Mouse (Mus musculus): ENCODE data around the gene Zscan5b. TPM values are rescaled to one million over a fixed set of nuclear protein-coding genes. Genes with fewer than 3 reads are reported as not detected.

Zscan5b gene
- polyA plus RNA-seq, 1 experiment from 2014 or later, result not detected

DNA sequence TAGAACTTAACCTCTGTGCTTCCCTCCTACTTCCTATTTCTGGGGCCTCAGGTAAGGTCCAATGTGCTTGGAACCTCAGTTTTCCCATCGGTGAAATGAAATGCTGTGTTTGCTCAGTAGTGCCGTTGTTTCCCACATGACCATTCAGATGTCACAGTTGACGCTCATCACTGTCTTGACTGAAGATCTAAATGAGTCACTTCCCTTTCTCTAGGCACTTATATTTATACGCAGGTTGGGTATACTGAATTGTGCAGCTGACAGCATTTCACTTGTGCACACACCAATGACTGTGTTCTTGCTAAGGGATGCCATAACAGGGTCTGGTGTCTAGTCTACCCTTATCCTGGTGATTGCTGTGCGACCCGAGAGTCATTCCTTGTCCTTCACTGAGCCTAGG lies 63.3 kb downstream of the Zscan5b start:
- Histone ChIP-seq H3K27me3 (ENCODE audit: control insufficient read depth, insufficient read depth, low read length) (no peaks in the 10 kb centered on the region), H3K27ac (ENCODE audit: low read length) (no peak overlapping the region), H3K9ac (ENCODE audit: low read length) (no peak overlapping the region), H3K4me1 (ENCODE audit: control insufficient read depth, insufficient read depth, low read length) (peaks cover 15% of the 10 kb centered on the region), H3K9me3 (replicated peaks; ENCODE audit: control insufficient read depth, low read length) (no peaks in the 10 kb centered on the region), H3K4me3 (replicated peaks; ENCODE audit: low read length) (no peak overlapping the region), H3K36me3 (ENCODE audit: control insufficient read depth, insufficient read depth, low read length) (no peaks in the 10 kb centered on the region), H3K4me2 (ENCODE audit: low read depth, low read length) (no peak overlapping the region)
- no peak for ATAC-seq (ENCODE audit: insufficient read depth, low FRiP score)
- 85% methylated on average over 6 of the region's 6 CpGs for WGBS

DNA sequence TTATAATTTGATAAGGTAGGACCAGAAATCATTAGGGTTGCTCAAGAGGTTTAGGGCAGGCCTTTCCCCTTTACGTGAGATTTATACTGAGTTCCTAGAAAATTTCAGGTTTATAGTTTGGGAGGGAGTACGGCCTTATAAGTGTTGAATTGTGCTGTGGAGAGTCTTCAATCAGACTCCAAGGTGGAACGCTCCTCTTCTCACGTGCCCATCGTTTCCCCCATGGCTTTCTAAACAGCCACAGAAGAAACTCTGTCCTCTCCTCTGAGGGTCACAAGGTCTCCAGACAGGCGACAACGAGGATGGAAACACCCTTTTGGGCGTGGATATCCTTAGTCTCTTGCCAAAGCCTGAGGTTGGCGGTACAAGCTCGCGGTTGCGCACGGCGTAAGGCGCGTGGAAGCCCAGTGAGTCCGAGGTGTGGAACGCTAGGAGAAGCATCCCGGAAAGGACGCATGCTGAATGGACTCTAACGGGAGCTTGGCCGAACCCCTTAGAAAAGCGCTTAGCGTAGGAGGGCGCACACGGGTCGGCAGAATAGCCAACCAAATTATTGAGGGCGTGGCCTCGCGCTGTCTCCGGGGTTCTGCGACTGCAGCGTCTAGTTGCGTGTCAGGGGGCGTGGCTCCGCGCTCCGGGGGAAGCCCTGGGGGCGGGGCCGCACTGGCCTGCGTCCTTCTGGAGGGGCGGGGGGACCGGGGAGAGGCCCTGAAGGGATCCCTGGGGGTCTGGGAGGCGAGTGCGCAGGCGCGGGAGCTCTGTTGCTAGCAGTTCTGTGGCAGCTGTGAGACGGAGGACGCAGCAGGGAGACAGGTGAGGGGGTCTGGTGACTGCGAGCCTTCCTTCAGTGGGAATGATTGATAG lies 64.0 kb downstream of the Zscan5b start, which contains the start of gene Zfp667:
TSS of gene Zfp667 (plus strand) at position 738 of the 864 bp plus-strand sequence.
- H3K4me1 ChIP-seq (ENCODE audit: control insufficient read depth, insufficient read depth, low read length), result peaks cover 15% of the 10 kb centered on the region
- H3K27me3 ChIP-seq (ENCODE audit: control insufficient read depth, insufficient read depth, low read length), result no peaks in the 10 kb centered on the region
- peak within 1 kb of the TSS; percentile 69 for H3K27ac ChIP-seq (ENCODE audit: low read length)
- H3K4me3 ChIP-seq (replicated peaks; ENCODE audit: low read length), result peak within 1 kb of the TSS; percentile 52
- 3% methylated on average over 47 of the region's 50 CpGs for WGBS
- no peaks in the 10 kb centered on the region for H3K36me3 ChIP-seq (ENCODE audit: control insufficient read depth, insufficient read depth, low read length)
- peak within 1 kb of the TSS; percentile 73 for H3K9ac ChIP-seq (ENCODE audit: low read length)
- ATAC-seq (ENCODE audit: insufficient read depth, low FRiP score), result peak; percentile 91
- no peaks in the 10 kb centered on the region for H3K9me3 ChIP-seq (replicated peaks; ENCODE audit: control insufficient read depth, low read length)
- H3K4me2 ChIP-seq (ENCODE audit: low read depth, low read length), result peak within 1 kb of the TSS; percentile 78

DNA sequence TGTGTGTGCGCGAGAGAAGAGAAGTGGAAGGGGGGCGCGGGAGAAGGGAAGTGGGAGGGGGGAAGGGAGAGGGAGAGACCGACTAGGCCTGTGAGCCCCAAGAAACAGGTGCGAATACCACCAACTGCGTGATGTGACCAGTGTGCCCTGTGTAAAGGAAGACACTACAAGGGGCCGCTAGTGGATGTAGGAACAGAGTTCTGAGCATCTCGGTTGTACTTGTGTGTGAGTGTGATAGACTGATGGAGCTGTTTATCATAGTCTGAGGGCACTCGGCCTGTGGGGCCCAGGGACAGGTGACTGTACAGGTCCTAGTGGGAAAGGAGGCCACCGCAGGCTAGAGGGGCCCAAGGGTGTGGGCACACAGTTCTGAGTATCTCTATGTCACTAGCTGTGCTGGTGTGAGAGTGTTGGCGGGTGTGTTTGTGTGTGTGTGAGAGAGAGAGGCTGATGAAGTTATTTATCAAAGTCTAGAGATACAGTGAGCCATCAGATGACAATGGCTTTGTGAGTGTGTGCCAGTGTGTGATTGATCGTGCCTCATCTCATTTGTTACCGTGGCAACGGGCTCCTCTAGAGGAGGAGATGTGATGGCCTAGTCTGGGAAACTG lies 64.9 kb downstream of the Zscan5b start:
- Histone ChIP-seq H3K4me3 (replicated peaks; ENCODE audit: low read length) (peak overlapping the region; percentile 52), H3K9me3 (replicated peaks; ENCODE audit: control insufficient read depth, low read length) (no peaks in the 10 kb centered on the region), H3K4me2 (ENCODE audit: low read depth, low read length) (peak overlapping the region; percentile 78), H3K4me1 (ENCODE audit: control insufficient read depth, insufficient read depth, low read length) (peaks cover 15% of the 10 kb centered on the region), H3K9ac (ENCODE audit: low read length) (peak overlapping the region; percentile 73), H3K36me3 (ENCODE audit: control insufficient read depth, insufficient read depth, low read length) (no peaks in the 10 kb centered on the region), H3K27me3 (ENCODE audit: control insufficient read depth, insufficient read depth, low read length) (no peaks in the 10 kb centered on the region), H3K27ac (ENCODE audit: low read length) (peak overlapping the region; percentile 30; the same call in 1 of the 2 replicates)
- peak; percentile 6; the same call in 1 of the 2 replicates for ATAC-seq (ENCODE audit: insufficient read depth, low FRiP score)
- 18% methylated on average over 15 of the region's 15 CpGs for WGBS

Other genes starting within 250 kb of the Zscan5b start
- gene Vmn1r65, start 211.3 kb upstream of the Zscan5b start, polyA plus RNA-seq (2015; fragmentation: Nextera tagmentation; extraction: Ambion mirVana), result not detected in 2 replicates
- gene Nlrp4c, start 177.1 kb upstream of the Zscan5b start, polyA plus RNA-seq (2015; fragmentation: Nextera tagmentation; extraction: Ambion mirVana), result not detected in 2 replicates
- gene Zfp787, start 66.3 kb upstream of the Zscan5b start, polyA plus RNA-seq (2015; fragmentation: Nextera tagmentation; extraction: Ambion mirVana), result 15.0 and 22.0 TPM in 2 replicates
- 28.8 and 32.7 TPM in 2 replicates for gene Zfp444, start 50.1 kb upstream of the Zscan5b start, polyA plus RNA-seq (2015; fragmentation: Nextera tagmentation; extraction: Ambion mirVana)
- not detected in 2 replicates for gene Galp, start 25.2 kb upstream of the Zscan5b start, polyA plus RNA-seq (2015; fragmentation: Nextera tagmentation; extraction: Ambion mirVana)
- gene Epp13, start 30.4 kb downstream of the Zscan5b start, polyA plus RNA-seq (2015; fragmentation: Nextera tagmentation; extraction: Ambion mirVana), result not detected in 2 replicates
- gene Zfp667, start 64.3 kb downstream of the Zscan5b start, polyA plus RNA-seq (2015; fragmentation: Nextera tagmentation; extraction: Ambion mirVana), result 7.4 and 9.8 TPM in 2 replicates
- gene Zfp583, start 109.0 kb downstream of the Zscan5b start, polyA plus RNA-seq (2015; fragmentation: Nextera tagmentation; extraction: Ambion mirVana), result 4.6 and 5.9 TPM in 2 replicates
- 1.3 and 1.7 TPM in 2 replicates for gene Gm3854, start 121.5 kb downstream of the Zscan5b start, polyA plus RNA-seq (2015; fragmentation: Nextera tagmentation; extraction: Ambion mirVana)
- gene Zfp78, start 141.0 kb downstream of the Zscan5b start, polyA plus RNA-seq (2015; fragmentation: Nextera tagmentation; extraction: Ambion mirVana), result 2.8 and 3.0 TPM in 2 replicates
- 6.4 and 6.7 TPM in 2 replicates for gene Zfp28, start 161.0 kb downstream of the Zscan5b start, polyA plus RNA-seq (2015; fragmentation: Nextera tagmentation; extraction: Ambion mirVana)
- 0.31 TPM in 1 of 2 replicates, not detected in the other for gene Smim17, start 176.4 kb downstream of the Zscan5b start, polyA plus RNA-seq (2015; fragmentation: Nextera tagmentation; extraction: Ambion mirVana)
- not detected in 2 replicates for gene Gm20715, start 188.0 kb downstream of the Zscan5b start, polyA plus RNA-seq (2015; fragmentation: Nextera tagmentation; extraction: Ambion mirVana)
- not detected in 2 replicates for gene Olfr1344, start 216.4 kb downstream of the Zscan5b start, polyA plus RNA-seq (2015; fragmentation: Nextera tagmentation; extraction: Ambion mirVana)
- gene Olfr1336, start 233.9 kb downstream of the Zscan5b start, polyA plus RNA-seq (2015; fragmentation: Nextera tagmentation; extraction: Ambion mirVana), result not detected in 2 replicates
- gene Olfr1346, start 244.8 kb downstream of the Zscan5b start, polyA plus RNA-seq (2015; fragmentation: Nextera tagmentation; extraction: Ambion mirVana), result not detected in 2 replicates